Mouse (Mus musculus): ENCODE data around the gene Iapp. TPM values are rescaled to one million over a fixed set of nuclear protein-coding genes. Genes with fewer than 3 reads are reported as not detected.

The Iapp gene
- polyA plus RNA-seq, 1 experiment from 2014 or later, result 0.31 TPM

Other genes starting within 250 kb of the Iapp start
- gene Slco1a6, start 89.9 kb upstream of the Iapp start, polyA plus RNA-seq (2015; fragmentation: Nextera tagmentation; extraction: Ambion mirVana), result 0.69 TPM in 1 of 2 replicates, not detected in the other
- gene Slco1a5, start 24.6 kb downstream of the Iapp start, polyA plus RNA-seq (2015; fragmentation: Nextera tagmentation; extraction: Ambion mirVana), result 0.41 and 0.57 TPM in 2 replicates
- gene Pyroxd1, start 47.2 kb downstream of the Iapp start, polyA plus RNA-seq (2015; fragmentation: Nextera tagmentation; extraction: Ambion mirVana), result 18.3 and 20.1 TPM in 2 replicates
- gene Recql, start 88.7 kb downstream of the Iapp start, polyA plus RNA-seq (2015; fragmentation: Nextera tagmentation; extraction: Ambion mirVana), result 19.5 and 23.1 TPM in 2 replicates
- 68.6 and 75.9 TPM in 2 replicates for gene Golt1b, start 88.8 kb downstream of the Iapp start, polyA plus RNA-seq (2015; fragmentation: Nextera tagmentation; extraction: Ambion mirVana)
- gene Spx, start 115.0 kb downstream of the Iapp start, polyA plus RNA-seq (2015; fragmentation: Nextera tagmentation; extraction: Ambion mirVana), result 2.4 and 4.9 TPM in 2 replicates
- 0.08 and 0.09 TPM in 2 replicates for gene Gys2, start 174.7 kb downstream of the Iapp start, polyA plus RNA-seq (2015; fragmentation: Nextera tagmentation; extraction: Ambion mirVana)
- gene Ldhb, start 209.5 kb downstream of the Iapp start, polyA plus RNA-seq (2015; fragmentation: Nextera tagmentation; extraction: Ambion mirVana), result 534 and 590 TPM in 2 replicates

All from hindbrain, embryonic 16.5 days (tissue).